Mouse (Mus musculus) layer of hippocampus, adult 8-10 months (tissue): ENCODE measurements around the gene Unc13c. TPM values are rescaled to one million over a fixed set of nuclear protein-coding genes. Genes with fewer than 3 reads are reported as not detected.

Source experiments
- DNase-seq, 2 experiments: peaks; one replicate each; pipeline ENCODE4 v3.0.0; 2022; ENCODE audit warnings: low spot score in 2 of 2
- total RNA-seq, 4 experiments: library from RNA; stranded (reverse); gene quantifications; 2 replicates each; pipeline ENCODE4 v1.2.4; 2022

The Unc13c gene
- total RNA-seq: 10 to 100 TPM in 3 of 4 experiments, 1 to 10 TPM in 1; 9.8 to 13.7 (median 11.2) TPM

GRCm38 (mm10) chr9:73968641-73969121, at the start of gene Unc13c:
Gene Unc13c, minus strand, starts transcription at chr9:73968966.
- DNase-seq: peak; percentile 14 to 30

DNA sequence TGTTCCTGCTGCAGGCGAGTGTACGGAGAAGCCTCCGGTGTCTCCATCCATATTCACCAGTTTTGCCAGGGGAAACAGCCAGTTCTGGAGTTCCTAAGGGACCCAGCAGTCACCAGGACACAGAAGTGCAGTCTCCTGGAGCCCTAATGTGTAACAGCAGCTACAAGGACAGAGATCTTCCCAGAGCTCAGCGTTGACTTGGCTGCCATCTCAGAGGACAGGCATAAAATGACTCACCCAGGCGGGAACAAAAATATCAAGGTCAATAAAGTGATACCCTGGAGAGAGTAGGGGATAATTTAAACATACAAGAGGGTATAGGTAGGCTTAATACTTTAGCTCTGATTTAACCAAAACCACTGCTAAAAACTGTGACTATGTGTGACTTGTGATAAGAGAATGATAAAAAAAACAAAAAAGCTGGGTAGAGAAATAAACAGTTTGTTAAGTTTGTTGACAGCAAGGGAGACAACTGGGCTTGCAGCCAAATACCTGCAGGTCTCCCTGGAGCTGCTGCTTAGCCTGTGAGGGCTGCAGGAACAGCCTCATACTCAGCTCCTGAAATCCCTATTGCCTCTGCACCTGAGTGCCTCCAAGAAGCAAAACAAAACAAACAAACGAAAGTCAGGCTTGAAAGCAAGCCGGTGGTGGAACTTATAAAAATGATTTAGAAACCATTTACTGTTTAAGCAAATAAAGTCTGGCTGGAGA, 39.4 kb upstream of the Unc13c start:
- DNase-seq: no peak

GRCm38 (mm10) chr9:74002388-74002990, 33.7 kb upstream of the Unc13c start:
- no peak for DNase-seq

- DNase-seq: no peak
Observed at GRCm38 (mm10) chr9:73988096-73988495, 19.3 kb upstream of the Unc13c start.

DNA sequence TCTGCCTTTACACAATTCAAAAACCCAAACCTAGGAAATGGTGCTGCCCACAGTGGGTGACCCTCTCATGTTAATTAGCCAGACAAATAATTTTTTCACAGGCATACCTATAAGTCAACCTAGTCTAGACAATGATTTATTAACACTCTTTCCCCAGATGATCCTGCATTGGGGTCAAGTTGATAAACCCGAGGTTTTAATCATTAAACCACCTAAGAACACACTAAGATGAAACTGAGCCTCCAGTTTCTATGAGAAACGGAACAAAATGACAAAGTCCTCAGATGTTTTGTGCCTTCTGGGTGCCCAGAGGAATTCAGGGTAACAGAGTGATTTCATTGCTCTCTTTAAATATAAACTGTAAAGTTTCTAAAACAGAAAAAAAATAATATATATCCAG, 18.5 kb upstream of the Unc13c start:
- no peak for DNase-seq

GRCm38 (mm10) chr9:73982597-73983344, 14.0 kb upstream of the Unc13c start:
- DNase-seq: peak; percentile 51 to 86

DNA sequence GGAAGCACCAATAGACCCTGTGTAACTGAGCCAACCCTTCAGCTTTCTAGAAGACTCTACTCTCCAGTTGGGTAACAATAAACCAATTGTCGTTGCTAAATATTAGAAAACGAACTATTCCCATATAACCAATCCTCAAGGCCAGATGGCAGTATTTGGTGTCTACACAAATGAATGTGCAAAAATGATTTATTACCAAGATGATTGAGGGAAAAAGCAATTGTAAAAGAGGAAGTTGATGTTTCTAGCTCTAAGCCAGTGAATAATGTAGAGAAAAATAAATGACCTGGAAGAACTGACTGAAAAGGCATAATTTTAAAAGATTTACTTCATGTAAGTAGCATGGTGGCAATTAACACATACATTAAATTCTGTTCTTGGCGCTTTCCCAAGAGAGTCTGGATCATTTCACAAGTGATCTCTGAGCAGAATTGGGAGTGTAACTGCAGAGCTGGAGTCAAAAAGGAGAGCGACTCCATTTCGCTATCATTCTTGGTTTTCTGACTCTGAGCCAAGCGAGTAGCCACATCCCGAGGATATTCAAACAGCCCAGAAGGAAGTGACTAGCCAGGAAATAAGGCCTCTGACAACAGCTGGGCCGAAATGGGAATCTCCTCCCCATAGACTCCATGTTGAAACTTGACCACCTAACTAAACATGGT, 3.7 kb upstream of the Unc13c start:
- DNase-seq: no peak

GRCm38 (mm10) chr9:73970717-73971116, 2.0 kb upstream of the Unc13c start:
- DNase-seq: peak in 1 of 2 experiments; percentile 5

- DNase-seq: no peak
Observed at GRCm38 (mm10) chr9:73965322-73965915, 3.3 kb downstream of the Unc13c start.

GRCm38 (mm10) chr9:73962471-73962870, 6.3 kb downstream of the Unc13c start:
- DNase-seq: no peak

DNA sequence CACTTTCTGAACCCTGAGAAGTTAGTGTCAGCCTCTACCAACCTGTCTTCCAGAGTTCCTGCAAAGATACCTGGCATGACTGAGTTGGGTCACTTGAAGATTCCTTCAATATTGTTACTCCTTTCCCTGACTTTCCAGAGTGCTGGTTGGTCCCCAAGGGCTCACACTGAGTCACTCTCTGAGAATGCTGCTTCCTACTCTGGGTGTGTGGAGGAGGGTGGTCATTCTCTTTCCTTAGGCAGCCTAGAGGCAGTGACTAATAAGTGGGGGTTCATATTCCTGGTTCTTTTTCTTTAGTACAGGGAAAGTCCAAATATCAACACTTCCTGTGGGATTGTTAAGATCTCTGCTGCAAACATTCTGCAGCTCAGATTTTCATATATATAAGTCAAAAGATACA, 16.4 kb downstream of the Unc13c start:
- DNase-seq: no peak

- DNase-seq: no peak
Observed at GRCm38 (mm10) chr9:73951586-73951985, 17.2 kb downstream of the Unc13c start.

DNA sequence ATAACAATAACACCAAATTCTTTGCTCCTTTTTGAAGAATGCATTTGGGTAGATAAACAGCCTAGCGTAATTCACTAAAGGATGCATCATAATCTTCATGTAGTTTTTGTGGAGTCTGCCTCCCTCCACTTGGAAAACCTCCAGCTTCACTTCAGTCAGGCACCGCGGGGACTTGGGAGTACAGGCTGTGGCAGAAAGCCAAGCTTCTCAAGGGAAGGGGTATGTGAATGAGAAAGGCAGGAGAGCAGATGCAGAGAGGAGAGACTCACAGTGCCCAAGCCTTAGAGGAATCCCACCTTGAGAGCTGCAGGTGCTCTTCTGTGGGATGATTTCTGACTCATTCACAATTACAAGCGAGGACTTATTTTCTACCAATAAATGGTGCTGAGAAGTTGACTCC, 33.9 kb downstream of the Unc13c start:
- DNase-seq: no peak

DNA sequence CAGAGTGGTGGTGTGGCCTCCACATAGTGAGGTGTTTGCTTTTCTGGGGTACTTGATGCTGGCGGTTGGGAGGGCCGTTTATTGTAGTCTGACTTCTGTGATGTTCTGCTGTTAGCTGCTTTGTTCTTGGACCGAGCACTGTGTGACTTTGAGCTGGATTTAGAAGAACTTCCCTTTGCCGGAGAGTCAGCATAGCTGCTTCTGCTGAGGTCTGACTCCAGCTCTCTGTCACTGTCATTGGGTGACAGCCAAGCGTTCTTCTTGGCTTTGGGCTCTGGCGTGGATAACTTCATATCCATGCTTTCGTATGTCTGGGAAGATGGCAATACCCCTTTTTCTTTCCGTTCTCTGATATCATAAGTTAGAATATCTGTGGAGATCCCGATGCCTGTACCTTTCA, 36.8 kb downstream of the Unc13c start:
- DNase-seq: no peak

GRCm38 (mm10) chr9:73927276-73927675, 41.5 kb downstream of the Unc13c start:
- no peak for DNase-seq

GRCm38 (mm10) chr9:73922449-73923115, 46.2 kb downstream of the Unc13c start:
- DNase-seq: no peak

- no peak for DNase-seq
Observed at GRCm38 (mm10) chr9:73905959-73906358, 62.8 kb downstream of the Unc13c start.

- no peak for DNase-seq
Observed at GRCm38 (mm10) chr9:73898516-73898915, 70.2 kb downstream of the Unc13c start.

DNA sequence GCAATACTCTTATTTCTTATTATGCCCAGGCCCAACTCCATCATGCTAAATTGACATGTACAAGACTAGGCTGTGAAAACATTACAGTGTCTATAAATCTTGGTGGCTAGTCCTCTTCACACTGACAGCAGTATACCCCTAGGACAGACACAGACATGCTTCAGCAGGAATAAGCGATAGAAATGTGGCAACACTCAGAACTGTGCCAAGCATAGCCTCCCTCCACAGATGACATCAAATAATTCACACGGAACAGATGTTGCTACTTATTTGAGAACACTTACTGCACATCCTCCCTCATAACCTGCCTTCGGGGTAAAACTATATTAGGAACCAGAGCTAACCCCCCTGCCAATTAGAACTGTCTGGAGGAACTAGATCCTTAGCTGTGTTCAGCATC, 72.6 kb downstream of the Unc13c start:
- no peak for DNase-seq

- DNase-seq: no peak
Observed at GRCm38 (mm10) chr9:73883587-73883986, 85.2 kb downstream of the Unc13c start.

DNA sequence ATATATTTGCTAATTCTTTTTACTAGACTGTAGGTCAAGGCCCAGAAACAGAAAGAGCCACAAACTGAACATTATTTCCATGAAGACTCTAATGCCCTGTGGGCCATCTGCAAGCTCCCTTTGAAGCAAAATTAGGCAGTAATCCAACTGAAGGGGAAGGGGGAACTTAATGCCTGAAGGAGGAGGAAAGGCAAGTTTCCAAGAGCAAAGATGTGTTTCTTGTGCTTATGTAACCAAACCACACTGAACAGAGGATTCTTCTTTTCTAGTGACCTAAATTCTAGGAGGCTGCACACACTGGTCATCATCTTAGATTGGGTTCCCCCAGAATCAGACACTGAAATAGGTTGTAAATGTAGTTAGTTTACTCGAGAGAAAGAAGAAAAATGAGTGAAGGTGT, 85.6 kb downstream of the Unc13c start:
- DNase-seq: peak in 1 of 2 experiments; percentile 18
